In the genomic region with DNA sequence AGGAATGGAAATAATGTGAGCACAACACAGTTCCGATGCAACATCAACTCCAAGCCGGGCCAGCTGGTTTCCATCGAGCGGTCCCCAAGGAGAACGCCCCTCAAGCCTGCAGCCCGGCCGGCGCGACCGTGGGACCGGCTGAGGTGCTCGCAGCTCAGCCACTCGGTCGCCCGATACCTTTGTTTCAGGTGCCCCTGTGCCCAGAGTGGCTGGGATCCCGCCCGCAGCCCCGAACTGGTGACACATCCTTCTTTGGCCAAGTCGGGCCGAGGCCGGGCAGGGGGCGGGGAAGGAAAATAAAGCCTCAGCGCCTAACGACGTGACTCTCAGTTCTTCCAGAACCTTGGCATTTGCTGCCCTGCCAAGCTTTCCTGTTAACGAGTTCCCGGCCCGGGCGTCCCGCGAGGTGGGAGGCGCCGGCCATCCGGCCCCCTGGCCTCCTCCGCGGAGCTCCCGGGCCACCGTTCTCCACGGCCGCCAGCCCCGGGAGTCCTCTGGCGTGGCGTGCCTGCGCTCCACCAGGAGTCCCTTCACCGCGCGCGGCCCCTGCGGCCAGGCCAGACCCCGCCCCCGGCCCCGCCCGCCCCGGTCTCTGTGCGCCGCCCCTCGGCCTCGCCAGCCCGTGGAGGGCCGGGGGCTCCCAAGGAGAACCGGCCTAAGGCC, we compare ENCODE assay signal across 8 mouse cellular contexts. TPM values are rescaled to one million over a fixed set of nuclear protein-coding genes. Genes with fewer than 3 reads are reported as not detected.
DNase-seq lines count a peak whose midpoint lies in the region; ATAC-seq lines count a peak whose summit lies in the region.

No protein-coding gene starts in this region.

- under 1% methylated on average over 44 of the region's 61 CpGs for WGBS in heart, embryonic 14.5 days

- peak overlapping the region; percentile 95 to 98 for H3K27ac ChIP-seq in heart, embryonic 14.5 days (replicated peaks in 1 of 2; ENCODE audit: control insufficient read depth in 1 of 2, insufficient read depth in 1 of 2, low read depth in 2 of 2, low read length in 2 of 2)

- peak overlapping the region; percentile 72 to 91 for H3K4me3 ChIP-seq in heart, embryonic 14.5 days (ENCODE audit: control insufficient read depth in 1 of 2, insufficient read depth in 1 of 2, low read depth in 1 of 2, low read length in 2 of 2)
- peak overlapping the region; percentile 96 for H3K4me3 ChIP-seq in megakaryocyte, embryonic 14.5 days (replicated peaks)

- H3K9me3 ChIP-seq in heart, embryonic 14.5 days (ENCODE audit: control insufficient read depth, low read length), result no peaks in the 10 kb centered on the region
- H3K9me3 ChIP-seq in megakaryocyte, embryonic 14.5 days, result no peaks in the 10 kb centered on the region

- peak overlapping the region; percentile 92 for H3K9ac ChIP-seq in heart, embryonic 14.5 days (ENCODE audit: low read length)

- peaks cover 0 to 13% of the 10 kb centered on the region in 2 experiments; a peak in 3 of 4 replicates for H3K4me1 ChIP-seq in heart, embryonic 14.5 days (ENCODE audit: control insufficient read depth in 2 of 2, insufficient read depth in 2 of 2, low read length in 2 of 2)
- H3K4me1 ChIP-seq in megakaryocyte, embryonic 14.5 days, result peaks cover 23% of the 10 kb centered on the region

- H3K27me3 ChIP-seq in heart, embryonic 14.5 days (ENCODE audit: control insufficient read depth, insufficient read depth, low read length), result no peaks in the 10 kb centered on the region
- H3K27me3 ChIP-seq in megakaryocyte, embryonic 14.5 days (replicated peaks), result no peaks in the 10 kb centered on the region

- peak; percentile 42 to 54 for DNase-seq in layer of hippocampus, adult 8-10 months (ENCODE audit: low spot score in 2 of 2)
- DNase-seq in layer of hippocampus, adult 9-10 months (ENCODE audit: low spot score), result no peak
- DNase-seq in adrenal gland, postnatal 14 days, result peak; percentile 90
- DNase-seq in layer of hippocampus, postnatal 25 days (ENCODE audit: extremely low spot score in 1 of 2, low spot score in 1 of 2), result peak; percentile 45 to 49
- DNase-seq in skeletal muscle tissue, adult 2 months (ENCODE audit: low read depth, low spot score), result peak; percentile 72

- H3K36me3 ChIP-seq in heart, embryonic 14.5 days (ENCODE audit: control insufficient read depth, insufficient read depth, low read length), result no peaks in the 10 kb centered on the region
- no peaks in the 10 kb centered on the region for H3K36me3 ChIP-seq in megakaryocyte, embryonic 14.5 days (replicated peaks; ENCODE audit: low read length)

- peak overlapping the region; percentile 83 for H3K4me2 ChIP-seq in heart, embryonic 14.5 days (ENCODE audit: low read length)

- ATAC-seq in erythroblast, adult 5-6 weeks (replicated peaks; ENCODE audit: low FRiP score, poor library complexity, severe bottlenecking), result peak; percentile 54
- ATAC-seq in heart, embryonic 14.5 days (ENCODE audit: insufficient number of reproducible peaks, insufficient read depth, low FRiP score, low read depth), result peak; percentile 96

RNA-seq across cellular contexts. Expression of gene Ppp2r3a, which starts 0.5 kb away (rescaled TPM):
- total RNA-seq in layer of hippocampus, adult 8-10 months (2022), result 10 to 100 TPM; 29.4 to 36.3 (median 33.1) TPM
- total RNA-seq in adrenal gland, postnatal 14 days (2021), result 24.2 and 28.6 TPM in 2 replicates
- total RNA-seq in erythroblast, adult 5-6 weeks (2015; ENCODE audit: low replicate concordance), result 0.58 and 2.5 TPM in 2 replicates
- 0.09 and 0.98 TPM in 2 replicates for total RNA-seq in erythroblast, adult 5-6 weeks (2017; ENCODE audit: low replicate concordance)
- 107 and 109 TPM in 2 replicates for polyA plus RNA-seq in heart, embryonic 14.5 days (2014; fragmentation: Nextera tagmentation; extraction: Ambion mirVana)
- total RNA-seq in layer of hippocampus, postnatal 25 days (2021), result 10 to 100 TPM; 26.5 to 26.6 TPM
- polyA plus RNA-seq in megakaryocyte, embryonic 14.5 days (2012; ENCODE audit: insufficient read depth, low replicate concordance), result 0.26 and 0.60 TPM in 2 replicates
